Mouse (Mus musculus) central nervous system, embryonic 18 days (tissue): ENCODE data around the gene Aox4. TPM values are rescaled to one million over a fixed set of nuclear protein-coding genes. Genes with fewer than 3 reads are reported as not detected.

Source experiments
- polyA plus RNA-seq: library from polyadenylated mRNA; depleted of rRNA; stranded (reverse); fragments of >200 nt; gene quantifications from 2 replicates; pipeline ENCODE4 v1.2.3, GENCODE M21; 2012; rRNA removed

Gene Aox4
- polyA plus RNA-seq: 1.1 TPM in 2 replicates

DNA sequence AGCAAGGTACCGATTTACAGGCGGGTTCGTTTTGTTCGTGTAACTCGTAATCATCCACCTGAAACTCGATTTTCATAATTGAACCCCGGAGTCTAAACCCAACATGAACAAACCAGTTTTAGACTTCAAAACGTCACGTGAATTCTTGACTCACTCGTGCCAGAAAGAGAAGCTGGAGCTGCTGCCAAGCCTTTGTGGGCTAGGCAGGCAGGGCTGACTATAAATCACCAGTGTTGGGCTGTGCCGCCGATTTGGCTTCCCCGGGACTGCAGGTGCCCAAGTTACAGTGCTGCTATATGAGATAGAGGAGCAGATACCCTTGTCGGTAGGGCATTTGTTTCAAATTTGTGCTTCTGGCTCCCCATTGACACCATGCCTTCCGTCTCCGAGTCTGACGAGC, at the start of gene Aox4:
Gene Aox4 (plus strand): TSS at position 195 of the 400 bp plus-strand sequence.

DNA sequence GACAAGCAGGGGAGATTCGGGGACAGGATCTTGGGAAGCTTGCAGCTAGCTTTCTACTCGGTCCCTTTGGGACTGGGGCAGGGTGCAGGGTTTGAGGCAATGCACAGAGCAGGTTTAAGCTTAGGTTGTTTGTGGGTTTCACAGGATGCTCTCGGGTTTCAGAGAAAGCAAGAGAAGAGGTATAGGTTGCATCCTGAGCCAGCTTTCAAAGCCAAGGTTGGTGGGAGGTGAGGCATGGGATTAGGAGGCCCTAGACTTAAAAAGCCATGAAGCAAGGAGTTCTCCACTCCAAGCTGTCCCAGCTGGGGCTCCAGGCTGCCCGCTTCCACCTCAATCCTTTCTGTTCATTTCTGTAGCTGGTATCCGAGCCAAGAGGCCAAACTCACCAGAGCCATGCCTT, 67.8 kb downstream of the Aox4 start, which contains the start of gene Aox2:
Gene Aox2 (plus strand): TSS at position 301 of the 400 bp plus-strand sequence.

Other genes with a start within 250 kb of the Aox4 start
- 2.5 and 3.3 TPM in 2 replicates for gene Sgo2a, start 214.4 kb upstream of the Aox4 start, polyA plus RNA-seq
- 38.3 and 38.7 TPM in 2 replicates for gene Kctd18, start 191.4 kb upstream of the Aox4 start, polyA plus RNA-seq
- gene Aox1, start 180.5 kb upstream of the Aox4 start, polyA plus RNA-seq: 0.45 and 0.56 TPM in 2 replicates
- gene Aox3, start 97.3 kb upstream of the Aox4 start, polyA plus RNA-seq: 0.41 and 0.49 TPM in 2 replicates
- gene Aox2, start 67.9 kb downstream of the Aox4 start, polyA plus RNA-seq: 0.01 and 0.06 TPM in 2 replicates
- 150 and 165 TPM in 2 replicates for gene Bzw1, start 182.5 kb downstream of the Aox4 start, polyA plus RNA-seq
- gene Clk1, start 213.7 kb downstream of the Aox4 start, polyA plus RNA-seq: 271 and 307 TPM in 2 replicates
- gene Nif3l1, start 234.8 kb downstream of the Aox4 start, polyA plus RNA-seq: 41.7 and 43.8 TPM in 2 replicates
- gene Ppil3, start 235.1 kb downstream of the Aox4 start, polyA plus RNA-seq: 40.0 and 41.7 TPM in 2 replicates